Mouse (Mus musculus): ENCODE measurements around the gene Mss51.

The Mss51 gene

GRCm38 (mm10) chr14:20451765-20452331, 44.9 kb downstream of the Mss51 start, which contains the start of gene Cfap70:
Gene Cfap70, minus strand, starts transcription at chr14:20452226.
- DNase-seq (ENCODE audit: low spot score in 2 of 2) = peak; percentile 19 to 59

DNA sequence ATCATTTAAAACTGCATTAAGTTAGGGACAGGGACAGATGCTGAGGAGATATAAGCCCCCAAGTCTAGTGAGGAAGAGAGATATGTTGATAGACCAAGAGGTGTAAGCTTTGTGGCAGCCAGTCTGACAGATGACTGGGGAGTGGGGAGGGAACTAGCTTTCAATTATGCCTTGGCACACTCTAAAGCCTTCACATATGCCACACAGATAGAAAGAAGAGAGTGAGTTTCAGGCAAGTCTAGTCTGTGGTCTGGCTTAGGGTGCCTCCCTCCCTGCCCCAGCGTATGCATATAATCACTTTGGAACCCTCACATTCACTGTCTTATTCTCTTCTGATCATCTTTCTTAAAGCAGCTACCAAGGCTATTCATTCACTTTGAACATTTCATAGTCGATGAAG, 45.4 kb downstream of the Mss51 start:
- DNase-seq (ENCODE audit: low spot score in 2 of 2) = no peak

- no peak for DNase-seq (ENCODE audit: low spot score in 2 of 2)
Observed at GRCm38 (mm10) chr14:20447209-20447608, 49.5 kb downstream of the Mss51 start.

- no peak for DNase-seq (ENCODE audit: low spot score in 2 of 2)
Observed at GRCm38 (mm10) chr14:20442252-20442651, 54.4 kb downstream of the Mss51 start.

GRCm38 (mm10) chr14:20436976-20437375, 59.7 kb downstream of the Mss51 start:
- no peak for DNase-seq (ENCODE audit: low spot score in 2 of 2)

Measured in spleen, postnatal 14 days (tissue).